ENCODE assay signal across 7 mouse cellular contexts in genomic region chr6:39528671-39529535, GRCm38 (mm10). TPM values are rescaled to one million over a fixed set of nuclear protein-coding genes. Genes with fewer than 3 reads are reported as not detected.
DNase-seq lines count a peak whose midpoint lies in the region; ATAC-seq and TF ChIP-seq lines count a peak whose summit lies in the region.

No protein-coding gene starts in this region.

- H3K9ac ChIP-seq in hindbrain, postnatal 0 days (replicated peaks; ENCODE audit: low read length) = 0 out of 2 replicates have a peak overlapping the region, but pooled peaks have one; percentile 13
- H3K9ac ChIP-seq in midbrain, postnatal 0 days (replicated peaks; ENCODE audit: low read length, poor library complexity, severe bottlenecking) = no peak overlapping the region

- 0 out of 2 replicates have a peak, but pooled peaks cover 2% of the 10 kb centered on the region for H3K4me1 ChIP-seq in brown adipose tissue, adult 24 weeks (ENCODE audit: control insufficient read depth, insufficient read depth, insufficient read length, low read length)
- H3K4me1 ChIP-seq in hindbrain, postnatal 0 days (ENCODE audit: insufficient read depth, low read length) = peaks cover 15% of the 10 kb centered on the region
- H3K4me1 ChIP-seq in midbrain, postnatal 0 days (ENCODE audit: insufficient read depth, low read length) = no peaks in the 10 kb centered on the region

- no peaks in the 10 kb centered on the region for H3K27me3 ChIP-seq in hindbrain, postnatal 0 days (ENCODE audit: insufficient read depth, low read length)
- no peaks in the 10 kb centered on the region for H3K27me3 ChIP-seq in midbrain, postnatal 0 days (ENCODE audit: insufficient read depth, low read length)

- H3K27ac ChIP-seq in brown adipose tissue, adult 24 weeks (replicated peaks; ENCODE audit: low read depth, low read length) = peak overlapping the region; percentile 50; the same call in 1 of the 2 replicates
- peak overlapping the region; percentile 84 for H3K27ac ChIP-seq in hindbrain, postnatal 0 days
- peak overlapping the region; percentile 28 for H3K27ac ChIP-seq in midbrain, postnatal 0 days (ENCODE audit: low read depth, low read length)

- peak; percentile 95 for ATAC-seq in hindbrain, postnatal 0 days
- peak; percentile 91 for ATAC-seq in midbrain, postnatal 0 days (ENCODE audit: low FRiP score)

- 20% methylated on average over 12 of the region's 12 CpGs for WGBS in hindbrain, postnatal 0 days
- whole genome bisulfite sequencing in midbrain, postnatal 0 days = 35% methylated on average over 12 of the region's 12 CpGs

- no peaks in the 10 kb centered on the region for H3K36me3 ChIP-seq in hindbrain, postnatal 0 days (ENCODE audit: insufficient read depth, low read length)
- H3K36me3 ChIP-seq in midbrain, postnatal 0 days (ENCODE audit: insufficient read depth, low read length) = no peaks in the 10 kb centered on the region

- no peak for TF ChIP-seq CTCF in hindbrain, postnatal 0 days (IDR thresholded peaks at IDR 0.05; ENCODE audit: low read depth)
- no peak for TF ChIP-seq CTCF in midbrain, postnatal 0 days (IDR thresholded peaks at IDR 0.05)

- peak overlapping the region; percentile 45 for H3K4me2 ChIP-seq in hindbrain, postnatal 0 days (ENCODE audit: low read depth, low read length)
- peak overlapping the region; percentile 18; the same call in 1 of the 2 replicates for H3K4me2 ChIP-seq in midbrain, postnatal 0 days (ENCODE audit: low read depth, low read length, poor library complexity, severe bottlenecking)

- no peak overlapping the region for H3K4me3 ChIP-seq in brown adipose tissue, adult 24 weeks (ENCODE audit: insufficient read depth, low read depth, low read length)
- no peak overlapping the region for H3K4me3 ChIP-seq in hindbrain, postnatal 0 days (ENCODE audit: low read length)
- H3K4me3 ChIP-seq in midbrain, postnatal 0 days (ENCODE audit: low read depth, low read length) = no peak overlapping the region

- no peaks in the 10 kb centered on the region for H3K9me3 ChIP-seq in hindbrain, postnatal 0 days (ENCODE audit: low read length)
- H3K9me3 ChIP-seq in midbrain, postnatal 0 days (ENCODE audit: low read length) = no peaks in the 10 kb centered on the region

- peak; percentile 42 for DNase-seq in embryo, embryonic 10.5 days (ENCODE audit: low spot score)
- DNase-seq in gastrocnemius, postnatal 25 days = peak; percentile 87
- peak; percentile 90 for DNase-seq in hindbrain, postnatal 0 days (ENCODE audit: low spot score)
- DNase-seq in left cerebral cortex, adult 8-10 months (ENCODE audit: low spot score in 2 of 2) = peak; percentile 45 to 83
- peak; percentile 92 for DNase-seq in midbrain, postnatal 0 days (ENCODE audit: low spot score)
- DNase-seq in thymus, postnatal 36 days = no peak

RNA-seq across cellular contexts. Expression of gene Dennd2a, which starts 28.8 kb away (rescaled TPM):
- polyA plus RNA-seq in brown adipose tissue, adult 24 weeks (2012; ENCODE audit: insufficient read depth, insufficient read length, missing spikeins) = 1.7 and 2.8 TPM in 2 replicates
- 1 to 10 TPM; 4.6 to 4.7 TPM for total RNA-seq in gastrocnemius, postnatal 25 days (2021)
- 19.2 and 30.4 TPM in 2 replicates for total RNA-seq in hindbrain, postnatal 0 days (2014; rRNA removed)
- 13.2 and 14.6 TPM in 2 replicates for polyA plus RNA-seq in hindbrain, postnatal 0 days (2015; fragmentation: Nextera tagmentation; extraction: Ambion mirVana)
- total RNA-seq in left cerebral cortex, adult 8-10 months (2022) = 10 to 100 TPM; 22.0 to 27.0 (median 23.4) TPM
- 15.9 and 22.4 TPM in 2 replicates for total RNA-seq in midbrain, postnatal 0 days (2014; rRNA removed)
- polyA plus RNA-seq in midbrain, postnatal 0 days (2015; fragmentation: Nextera tagmentation; extraction: Ambion mirVana) = 7.8 and 9.8 TPM in 2 replicates

RNA-seq across cellular contexts. Expression of gene Adck2, which starts 44.8 kb away (rescaled TPM):
- polyA plus RNA-seq in brown adipose tissue, adult 24 weeks (2012; ENCODE audit: insufficient read depth, insufficient read length, missing spikeins) = 10.4 and 12.6 TPM in 2 replicates
- 1 to 10 TPM; 5.9 to 7.3 TPM for total RNA-seq in gastrocnemius, postnatal 25 days (2021)
- 14.8 and 18.8 TPM in 2 replicates for total RNA-seq in hindbrain, postnatal 0 days (2014; rRNA removed)
- 35.6 and 36.9 TPM in 2 replicates for polyA plus RNA-seq in hindbrain, postnatal 0 days (2015; fragmentation: Nextera tagmentation; extraction: Ambion mirVana)
- total RNA-seq in left cerebral cortex, adult 8-10 months (2022) = 10 to 100 TPM; 24.4 to 35.5 (median 31.8) TPM
- total RNA-seq in midbrain, postnatal 0 days (2014; rRNA removed) = 16.9 and 31.0 TPM in 2 replicates
- polyA plus RNA-seq in midbrain, postnatal 0 days (2015; fragmentation: Nextera tagmentation; extraction: Ambion mirVana) = 44.9 and 45.9 TPM in 2 replicates

RNA-seq across cellular contexts. Expression of gene Gm42420, which starts 56.6 kb away (rescaled TPM):
- not detected in 2 replicates for polyA plus RNA-seq in brown adipose tissue, adult 24 weeks (2012; ENCODE audit: insufficient read depth, insufficient read length, missing spikeins)
- not detected for total RNA-seq in gastrocnemius, postnatal 25 days (2021)
- not detected in 2 replicates for total RNA-seq in hindbrain, postnatal 0 days (2014; rRNA removed)
- polyA plus RNA-seq in hindbrain, postnatal 0 days (2015; fragmentation: Nextera tagmentation; extraction: Ambion mirVana) = 1.3 and 2.5 TPM in 2 replicates
- 1 to 10 TPM in 1 of 4 experiments, not detected in 3; 1.1 TPM for total RNA-seq in left cerebral cortex, adult 8-10 months (2022)
- total RNA-seq in midbrain, postnatal 0 days (2014; rRNA removed) = not detected in 2 replicates
- 1.5 and 1.8 TPM in 2 replicates for polyA plus RNA-seq in midbrain, postnatal 0 days (2015; fragmentation: Nextera tagmentation; extraction: Ambion mirVana)

Comparison
In these comparisons a context has a peak if more than half of its experiments do, and no peak if none do; other contexts are left out.
1. H3K27ac ChIP-seq: peak in every context shown above with its lines; median percentile 84 in hindbrain, postnatal 0 days; 50 in brown adipose tissue, adult 24 weeks; 28 in midbrain, postnatal 0 days.
2. DNase-seq: peak in embryo, embryonic 10.5 days (single experiment), gastrocnemius, postnatal 25 days (single experiment), hindbrain, postnatal 0 days (single experiment), left cerebral cortex, adult 8-10 months (2 of 2) and midbrain, postnatal 0 days (single experiment); none in thymus, postnatal 36 days (0 of 2).